Mouse (Mus musculus): ENCODE measurements around the gene Fam117a. TPM values are rescaled to one million over a fixed set of nuclear protein-coding genes. Genes with fewer than 3 reads are reported as not detected.

Gene Fam117a
- polyA plus RNA-seq, 1 experiment from 2014 or later: 16.8 TPM

DNA sequence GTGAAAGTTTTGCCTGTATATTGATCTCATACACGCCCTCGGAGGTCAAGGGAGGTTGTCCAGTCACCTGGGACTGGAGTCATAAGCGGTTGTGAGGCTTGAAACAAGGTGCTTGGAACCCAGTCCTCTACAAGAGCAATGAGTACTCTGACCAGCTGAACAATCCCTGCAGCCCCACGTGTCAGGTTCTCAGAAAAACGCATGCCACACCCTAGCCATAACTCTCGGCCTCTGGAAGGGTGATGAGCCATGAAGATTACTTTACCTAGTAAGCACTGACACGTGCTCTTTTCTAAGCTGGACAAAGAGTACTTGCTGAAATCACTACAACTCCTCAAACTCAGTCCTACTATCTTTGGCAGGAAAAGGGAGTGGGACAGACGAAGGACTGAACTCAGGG is 29.3 kb upstream of the Fam117a start:
- no peak for ATAC-seq (ENCODE audit: insufficient number of reproducible peaks, low FRiP score, low TSS enrichment, low read depth)
- peaks cover 6% of the 10 kb centered on the region; the same call in 1 of the 2 replicates for H3K4me1 ChIP-seq (ENCODE audit: control insufficient read depth, insufficient read depth, low read length)
- no peaks in the 10 kb centered on the region for H3K27me3 ChIP-seq (ENCODE audit: control insufficient read depth, insufficient read depth, low read length)
- peaks cover 11% of the 10 kb centered on the region; the same call in 1 of the 2 replicates for H3K36me3 ChIP-seq (ENCODE audit: control insufficient read depth, insufficient read depth, low read length)
- H3K9me3 ChIP-seq (ENCODE audit: control insufficient read depth, low read length): no peaks in the 10 kb centered on the region
- no peak overlapping the region for H3K9ac ChIP-seq (ENCODE audit: low read length)
- no peak overlapping the region for H3K27ac ChIP-seq (replicated peaks; ENCODE audit: low read depth, low read length)
- 89% methylated on average over 8 of the region's 8 CpGs for WGBS
- no peak overlapping the region for H3K4me3 ChIP-seq (ENCODE audit: low read depth, low read length)
- DNase-seq (ENCODE audit: low spot score): no peak
- H3K4me2 ChIP-seq (ENCODE audit: low read depth, severe bottlenecking): no peak overlapping the region

DNA sequence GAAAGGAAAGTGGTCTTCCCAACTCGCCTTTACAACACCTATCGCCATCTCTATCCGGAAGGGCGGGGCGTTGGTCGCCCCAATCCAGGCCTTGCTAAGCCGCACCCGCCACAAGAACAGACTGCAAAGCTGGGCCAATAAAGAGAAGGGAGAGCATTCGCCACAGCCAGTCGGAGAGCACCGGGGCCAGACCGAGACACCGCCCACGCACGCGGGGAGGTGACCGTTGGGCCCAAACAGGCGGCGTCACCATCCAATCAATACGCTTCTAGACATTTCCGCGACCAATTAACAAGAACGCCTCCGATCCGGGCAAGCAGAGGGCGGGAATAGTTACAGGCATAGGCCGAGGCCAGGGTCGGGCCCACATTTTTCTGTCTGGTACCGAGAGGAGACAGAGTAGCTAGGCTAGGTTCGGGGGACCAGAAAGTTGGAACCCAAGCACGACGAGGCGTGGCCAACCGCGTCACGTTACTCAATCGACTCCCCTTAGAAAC is 27.3 kb upstream of the Fam117a start:
- DNase-seq (ENCODE audit: low spot score) (peak; percentile 95), ATAC-seq (ENCODE audit: insufficient number of reproducible peaks, low FRiP score, low TSS enrichment, low read depth) (peak; percentile 94)
- Histone ChIP-seq H3K9ac (ENCODE audit: low read length) (peak overlapping the region; percentile 86), H3K27ac (replicated peaks; ENCODE audit: low read depth, low read length) (peak overlapping the region; percentile 84), H3K36me3 (ENCODE audit: control insufficient read depth, insufficient read depth, low read length) (peaks cover 5% of the 10 kb centered on the region; the same call in 1 of the 2 replicates), H3K4me1 (ENCODE audit: control insufficient read depth, insufficient read depth, low read length) (peaks cover 6% of the 10 kb centered on the region; the same call in 1 of the 2 replicates), H3K4me3 (ENCODE audit: low read depth, low read length) (peak overlapping the region; percentile 74), H3K9me3 (ENCODE audit: control insufficient read depth, low read length) (no peaks in the 10 kb centered on the region), H3K27me3 (ENCODE audit: control insufficient read depth, insufficient read depth, low read length) (no peaks in the 10 kb centered on the region), H3K4me2 (ENCODE audit: low read depth, severe bottlenecking) (peak overlapping the region; percentile 63)
- WGBS: under 1% methylated on average over 37 of the region's 37 CpGs

DNA sequence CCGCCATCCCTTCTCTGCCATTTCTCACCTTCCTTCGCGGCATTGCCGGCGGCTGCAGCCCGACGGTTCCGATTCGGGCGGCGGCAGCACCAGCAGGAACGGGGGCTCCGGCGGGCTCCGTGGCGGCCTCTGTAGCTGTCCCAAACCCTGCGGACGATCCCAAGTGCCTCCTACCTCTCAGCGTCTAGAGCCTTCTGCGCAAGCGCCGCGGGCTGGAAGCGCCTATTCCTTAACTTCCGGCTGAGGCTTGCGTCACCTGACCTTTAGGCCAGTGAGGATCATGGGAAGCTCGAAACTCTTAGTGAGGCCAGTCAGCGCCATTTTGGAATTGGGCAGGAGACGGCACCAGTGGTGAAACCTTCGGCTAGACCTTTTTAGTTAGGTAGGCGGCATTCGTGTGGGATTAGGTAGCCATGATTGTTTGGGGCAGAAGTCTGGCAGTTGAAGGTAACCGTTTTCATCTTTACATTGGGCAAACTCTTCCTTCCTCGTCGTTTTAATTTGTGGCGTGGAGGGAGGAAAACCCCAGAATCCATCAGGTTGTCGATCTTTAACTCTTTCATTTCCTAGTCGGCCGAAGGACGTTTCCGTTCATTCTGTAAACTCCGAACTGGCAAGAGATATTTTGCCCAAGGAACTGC is 26.7 kb upstream of the Fam117a start, which contains the start of gene Kat7:
Kat7 (minus strand) TSS at position 240 of the 641 bp plus-strand sequence.
- Histone ChIP-seq H3K4me3 (ENCODE audit: low read depth, low read length) (peak within 1 kb of the TSS; percentile 74), H3K4me2 (ENCODE audit: low read depth, severe bottlenecking) (peak within 1 kb of the TSS; percentile 63), H3K27me3 (ENCODE audit: control insufficient read depth, insufficient read depth, low read length) (no peaks in the 10 kb centered on the region), H3K4me1 (ENCODE audit: control insufficient read depth, insufficient read depth, low read length) (peaks cover 6% of the 10 kb centered on the region; the same call in 1 of the 2 replicates), H3K27ac (replicated peaks; ENCODE audit: low read depth, low read length) (peak within 1 kb of the TSS; percentile 84), H3K9ac (ENCODE audit: low read length) (peak within 1 kb of the TSS; percentile 86), H3K36me3 (ENCODE audit: control insufficient read depth, insufficient read depth, low read length) (peaks cover 5% of the 10 kb centered on the region; the same call in 1 of the 2 replicates), H3K9me3 (ENCODE audit: control insufficient read depth, low read length) (no peaks in the 10 kb centered on the region)
- 0% methylated on average over 42 of the region's 42 CpGs for WGBS
- DNase-seq (ENCODE audit: low spot score) (peak; percentile 96), ATAC-seq (ENCODE audit: insufficient number of reproducible peaks, low FRiP score, low TSS enrichment, low read depth) (peak; percentile 92)

DNA sequence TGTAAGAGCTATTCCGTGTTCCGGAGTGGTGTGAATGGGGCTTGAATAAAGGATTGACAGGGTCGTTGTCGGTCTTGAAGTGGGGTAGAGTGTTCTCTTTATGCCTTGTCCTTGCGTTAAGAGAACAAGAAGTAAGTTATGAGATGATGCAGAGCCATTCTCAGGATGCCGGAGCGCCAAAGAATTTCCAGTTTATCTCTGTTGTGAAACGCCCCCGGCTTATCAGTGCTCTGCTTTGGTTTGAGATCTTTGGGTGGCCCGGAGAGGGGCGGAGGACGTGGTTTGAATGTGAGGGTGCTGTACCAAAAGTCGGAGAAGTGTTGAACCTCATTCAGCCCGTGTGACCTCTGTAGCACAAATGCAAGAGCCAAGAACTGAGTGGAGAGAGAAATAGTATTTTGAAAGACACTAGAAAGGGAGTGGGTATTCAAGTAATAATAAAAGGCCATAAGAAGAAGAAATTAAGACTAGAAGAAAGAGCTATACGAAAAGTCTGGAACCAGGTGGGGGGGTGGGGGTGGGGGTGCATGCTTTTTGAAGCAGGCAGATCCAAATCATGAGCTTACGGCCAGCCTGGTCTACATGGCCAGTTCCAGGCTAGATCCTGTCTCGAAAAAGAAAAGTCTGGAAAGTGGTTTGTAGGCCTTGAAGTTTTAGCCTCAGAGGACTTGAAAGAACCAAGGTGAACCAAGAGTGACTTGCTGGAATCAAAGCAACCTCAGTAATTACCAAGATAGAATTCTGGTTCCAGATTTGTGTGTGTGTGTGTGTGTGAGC is 26.0 kb upstream of the Fam117a start:
- peaks cover 6% of the 10 kb centered on the region; the same call in 1 of the 2 replicates for H3K4me1 ChIP-seq (ENCODE audit: control insufficient read depth, insufficient read depth, low read length)
- H3K4me2 ChIP-seq (ENCODE audit: low read depth, severe bottlenecking): peak overlapping the region; percentile 59
- H3K4me3 ChIP-seq (ENCODE audit: low read depth, low read length): peak overlapping the region; percentile 74
- peaks cover 1% of the 10 kb centered on the region; the same call in 1 of the 2 replicates for H3K36me3 ChIP-seq (ENCODE audit: control insufficient read depth, insufficient read depth, low read length)
- ATAC-seq (ENCODE audit: insufficient number of reproducible peaks, low FRiP score, low TSS enrichment, low read depth): peak; percentile 5; the same call in 1 of the 2 replicates
- DNase-seq (ENCODE audit: low spot score): no peak
- 6% methylated on average over 17 of the region's 17 CpGs for WGBS
- 0 out of 2 replicates have a peak overlapping the region, but pooled peaks have one; percentile 16 for H3K27ac ChIP-seq (replicated peaks; ENCODE audit: low read depth, low read length)
- peak overlapping the region; percentile 75 for H3K9ac ChIP-seq (ENCODE audit: low read length)
- H3K27me3 ChIP-seq (ENCODE audit: control insufficient read depth, insufficient read depth, low read length): no peaks in the 10 kb centered on the region
- H3K9me3 ChIP-seq (ENCODE audit: control insufficient read depth, low read length): no peaks in the 10 kb centered on the region

DNA sequence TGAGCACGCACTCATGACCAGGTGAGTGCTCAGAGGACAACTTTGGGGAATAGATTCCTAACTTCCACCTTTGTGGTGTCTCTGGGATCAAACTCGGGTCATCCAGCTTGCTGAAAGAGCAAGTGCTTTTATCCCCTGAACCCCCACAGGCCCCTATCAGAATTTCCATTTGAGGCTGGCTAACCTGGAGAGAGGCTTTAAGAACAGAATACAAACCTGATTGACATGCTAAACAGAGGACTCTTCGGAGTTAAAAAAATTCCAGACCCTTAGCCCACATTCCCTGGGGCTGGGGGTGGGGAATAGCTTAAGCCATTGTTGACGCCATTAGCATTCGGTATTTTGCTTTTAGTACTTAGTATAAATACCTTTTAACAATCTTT is 25.4 kb upstream of the Fam117a start:
- no peaks in the 10 kb centered on the region for H3K9me3 ChIP-seq (ENCODE audit: control insufficient read depth, low read length)
- H3K4me2 ChIP-seq (ENCODE audit: low read depth, severe bottlenecking): peak overlapping the region; percentile 59; the same call in 1 of the 2 replicates
- H3K9ac ChIP-seq (ENCODE audit: low read length): no peak overlapping the region
- H3K27me3 ChIP-seq (ENCODE audit: control insufficient read depth, insufficient read depth, low read length): no peaks in the 10 kb centered on the region
- H3K4me1 ChIP-seq (ENCODE audit: control insufficient read depth, insufficient read depth, low read length): peaks cover 6% of the 10 kb centered on the region; the same call in 1 of the 2 replicates
- no peaks in the 10 kb centered on the region for H3K36me3 ChIP-seq (ENCODE audit: control insufficient read depth, insufficient read depth, low read length)
- H3K4me3 ChIP-seq (ENCODE audit: low read depth, low read length): peak overlapping the region; percentile 74; the same call in 1 of the 2 replicates
- H3K27ac ChIP-seq (replicated peaks; ENCODE audit: low read depth, low read length): no peak overlapping the region
- ATAC-seq (ENCODE audit: insufficient number of reproducible peaks, low FRiP score, low TSS enrichment, low read depth) (no peak), DNase-seq (ENCODE audit: low spot score) (no peak)
- WGBS: 35% methylated on average over 5 of the region's 5 CpGs

DNA sequence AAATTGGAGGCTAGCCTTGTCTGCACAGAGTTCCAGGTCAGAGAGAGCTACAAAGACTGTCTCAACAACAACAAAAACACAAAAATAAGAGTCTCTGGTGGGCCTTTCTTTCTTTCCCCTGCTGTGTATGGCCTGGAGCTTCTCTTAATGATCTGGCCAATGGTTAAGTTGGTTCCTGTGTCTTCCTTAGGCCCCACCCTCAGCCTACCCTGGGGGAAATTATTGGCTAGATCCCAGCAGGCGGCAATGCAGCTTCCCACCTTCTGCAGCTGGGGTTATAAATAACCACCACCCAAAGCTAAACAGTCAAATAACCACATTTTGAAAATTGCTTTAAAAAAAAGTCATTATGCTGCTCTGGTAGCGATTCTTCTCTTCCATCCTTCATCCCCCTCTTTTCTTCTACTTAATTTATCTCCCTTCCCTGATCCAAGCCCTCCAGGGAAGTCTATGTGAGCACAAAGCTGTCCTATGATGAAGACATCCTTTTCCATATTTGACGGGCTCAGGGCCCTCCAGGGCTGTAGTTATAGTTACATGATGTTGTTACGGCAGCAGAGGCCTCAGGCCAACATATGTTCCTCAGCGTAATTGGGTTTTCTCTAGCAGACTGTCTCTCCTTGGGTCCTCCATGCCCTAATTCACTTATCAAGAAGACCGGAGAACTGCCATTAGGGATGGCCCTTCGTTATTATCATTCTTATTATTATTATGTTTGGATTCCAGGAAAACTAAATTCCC is 21.4 kb upstream of the Fam117a start:
- no peak for ATAC-seq (ENCODE audit: insufficient number of reproducible peaks, low FRiP score, low TSS enrichment, low read depth)
- no peak overlapping the region for H3K4me3 ChIP-seq (ENCODE audit: low read depth, low read length)
- H3K36me3 ChIP-seq (ENCODE audit: control insufficient read depth, insufficient read depth, low read length): no peaks in the 10 kb centered on the region
- H3K9ac ChIP-seq (ENCODE audit: low read length): no peak overlapping the region
- no peak overlapping the region for H3K27ac ChIP-seq (replicated peaks; ENCODE audit: low read depth, low read length)
- peaks cover 4% of the 10 kb centered on the region; the same call in 1 of the 2 replicates for H3K4me1 ChIP-seq (ENCODE audit: control insufficient read depth, insufficient read depth, low read length)
- no peak for DNase-seq (ENCODE audit: low spot score)
- 77% methylated on average over 7 of the region's 7 CpGs for WGBS
- no peak overlapping the region for H3K4me2 ChIP-seq (ENCODE audit: low read depth, severe bottlenecking)
- H3K9me3 ChIP-seq (ENCODE audit: control insufficient read depth, low read length): no peaks in the 10 kb centered on the region
- H3K27me3 ChIP-seq (ENCODE audit: control insufficient read depth, insufficient read depth, low read length): no peaks in the 10 kb centered on the region

DNA sequence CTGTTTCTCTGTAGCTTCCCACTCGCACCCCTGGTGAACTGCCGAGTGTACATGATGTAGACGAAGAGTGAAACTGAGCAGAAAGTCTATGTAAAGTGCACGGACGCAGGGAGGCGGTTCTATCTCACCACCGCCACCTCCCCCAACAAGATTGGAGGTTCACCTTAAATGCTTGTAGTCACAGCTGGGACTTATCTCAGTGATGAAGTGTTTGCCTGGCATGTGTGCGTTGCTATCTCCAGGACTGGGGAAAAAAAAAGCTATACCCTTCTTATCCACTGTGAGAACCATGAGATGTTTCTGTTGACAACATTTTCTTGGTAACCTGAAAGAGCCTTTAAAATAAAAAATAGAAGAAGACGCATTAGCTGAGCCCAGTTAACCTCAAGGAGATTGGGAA is 18.7 kb upstream of the Fam117a start:
- no peak overlapping the region for H3K4me3 ChIP-seq (ENCODE audit: low read depth, low read length)
- no peak for ATAC-seq (ENCODE audit: insufficient number of reproducible peaks, low FRiP score, low TSS enrichment, low read depth)
- H3K4me2 ChIP-seq (ENCODE audit: low read depth, severe bottlenecking): no peak overlapping the region
- H3K27me3 ChIP-seq (ENCODE audit: control insufficient read depth, insufficient read depth, low read length): no peaks in the 10 kb centered on the region
- H3K4me1 ChIP-seq (ENCODE audit: control insufficient read depth, insufficient read depth, low read length): no peaks in the 10 kb centered on the region
- H3K9ac ChIP-seq (ENCODE audit: low read length): no peak overlapping the region
- no peaks in the 10 kb centered on the region for H3K9me3 ChIP-seq (ENCODE audit: control insufficient read depth, low read length)
- 86% methylated on average over 9 of the region's 9 CpGs for WGBS
- no peak overlapping the region for H3K27ac ChIP-seq (replicated peaks; ENCODE audit: low read depth, low read length)
- H3K36me3 ChIP-seq (ENCODE audit: control insufficient read depth, insufficient read depth, low read length): no peaks in the 10 kb centered on the region
- no peak for DNase-seq (ENCODE audit: low spot score)

DNA sequence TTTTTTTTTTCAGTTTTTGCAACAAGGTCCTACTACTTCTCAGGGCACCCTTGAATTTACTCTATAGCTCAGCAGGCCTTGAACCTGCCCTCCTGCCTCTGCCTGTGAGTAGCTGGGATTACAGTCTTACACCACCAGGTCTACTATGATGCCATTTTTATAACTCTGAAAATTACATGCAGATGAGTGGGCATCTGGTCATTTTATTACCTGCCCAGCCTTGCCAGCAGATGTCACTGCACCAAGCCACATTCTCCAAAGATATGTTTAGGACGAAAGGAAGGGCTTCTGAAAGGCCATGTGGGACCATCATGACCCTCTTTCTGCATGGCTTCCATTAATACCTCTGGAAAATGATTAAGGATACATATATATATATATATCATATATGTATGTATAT is 17.3 kb upstream of the Fam117a start:
- Histone ChIP-seq H3K4me2 (ENCODE audit: low read depth, severe bottlenecking) (no peak overlapping the region), H3K4me3 (ENCODE audit: low read depth, low read length) (no peak overlapping the region), H3K27ac (replicated peaks; ENCODE audit: low read depth, low read length) (no peak overlapping the region), H3K36me3 (ENCODE audit: control insufficient read depth, insufficient read depth, low read length) (no peaks in the 10 kb centered on the region), H3K4me1 (ENCODE audit: control insufficient read depth, insufficient read depth, low read length) (no peaks in the 10 kb centered on the region), H3K27me3 (ENCODE audit: control insufficient read depth, insufficient read depth, low read length) (no peaks in the 10 kb centered on the region), H3K9ac (ENCODE audit: low read length) (no peak overlapping the region), H3K9me3 (ENCODE audit: control insufficient read depth, low read length) (no peaks in the 10 kb centered on the region)
- WGBS: 53% methylated on average over 1 of the region's 1 CpGs
- ATAC-seq (ENCODE audit: insufficient number of reproducible peaks, low FRiP score, low TSS enrichment, low read depth) (no peak), DNase-seq (ENCODE audit: low spot score) (no peak)
